Mouse (Mus musculus) lung, adult 2 months (tissue): ENCODE data around the gene Pxn.

ENCODE experiments used
- CTCF ChIP-seq: fragments of 200-500 bp; IDR thresholded peaks from 2 replicates; pipeline ENCODE4 v1.5.1; 2011; ENCODE audit warnings: mild to moderate bottlenecking, low read length, control low read depth; ENCODE audit not compliant: insufficient read depth
- POLR2A ChIP-seq: fragments of 200-500 bp; IDR thresholded peaks from 2 replicates; pipeline ENCODE4 v1.6.1; 2011; ENCODE audit warnings: low read depth, mild to moderate bottlenecking, control low read depth, low read length, borderline replicate concordance; ENCODE audit errors: extremely low read depth

DNA sequence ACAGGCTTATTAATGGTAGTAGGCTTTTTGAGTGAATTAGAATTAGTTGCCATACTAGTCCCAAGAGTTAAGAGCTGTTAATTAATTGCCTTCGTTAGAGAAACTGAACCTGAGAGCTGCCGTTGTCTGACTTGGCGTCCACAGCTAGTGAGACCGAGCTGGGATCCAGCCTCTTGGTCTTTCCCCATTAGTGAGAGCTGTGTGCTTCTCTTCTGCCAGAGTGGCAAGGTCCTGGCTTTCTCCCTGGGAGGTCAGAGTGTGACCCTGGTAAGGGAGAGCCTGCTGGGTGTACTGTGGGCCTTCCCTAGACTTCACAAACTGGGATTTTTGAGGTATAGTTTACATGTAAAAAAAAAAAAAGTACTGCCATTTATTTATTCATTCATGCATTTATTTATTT lies 63.2 kb downstream of the Pxn start:
- TF ChIP-seq POLR2A (no peak), CTCF (no peak)
